Mouse (Mus musculus): ENCODE results near the gene Cst13.

Gene Cst13

GRCm38 (mm10) chr2:148874617-148875334, 54.9 kb downstream of the Cst13 start:
- peak; percentile 57 for DNase-seq (ENCODE audit: low spot score)

GRCm38 (mm10) chr2:148875335-148875811, 55.5 kb downstream of the Cst13 start, which contains the start of gene Cst3:
Gene Cst3 (minus strand): TSS chr2:148875692.
- DNase-seq (ENCODE audit: low spot score), result peak; percentile 92

- DNase-seq (ENCODE audit: low spot score), result no peak
These were observed 57.3 kb downstream of the Cst13 start for GRCm38 (mm10) chr2:148877016-148877770.

- peak; percentile 11 for DNase-seq (ENCODE audit: low spot score)
These were observed 58.8 kb downstream of the Cst13 start for GRCm38 (mm10) chr2:148878641-148879130.

GRCm38 (mm10) chr2:148879199-148879598, 59.3 kb downstream of the Cst13 start:
- no peak for DNase-seq (ENCODE audit: low spot score)

Data from embryo, embryonic 10 days (tissue).